Mouse (Mus musculus) brain, embryonic 14.5 days (tissue): ENCODE results near the gene Cnrip1. TPM values are rescaled to one million over a fixed set of nuclear protein-coding genes. Genes with fewer than 3 reads are reported as not detected.

Experiments
- DNase-seq: peaks from one replicate; pipeline ENCODE4 v3.0.0-alpha.2; 2011; ENCODE audit warnings: low read depth
- CTCF ChIP-seq: fragments of 200-500 bp; IDR thresholded peaks from 2 replicates; pipeline ENCODE4 v1.5.1; 2012; ENCODE audit warnings: inconsistent platforms, mild to moderate bottlenecking, moderate library complexity, borderline replicate concordance; ENCODE audit not compliant: insufficient read depth, insufficient read length; ENCODE audit errors: extremely low read depth
- POLR2A ChIP-seq: fragments of 200-500 bp; IDR thresholded peaks from 2 replicates; pipeline ENCODE4 v1.6.1; 2012; ENCODE audit warnings: mild to moderate bottlenecking, inconsistent platforms, borderline replicate concordance; ENCODE audit not compliant: poor library complexity, insufficient read depth, insufficient read length, severe bottlenecking; ENCODE audit errors: extremely low read depth
- polyA plus RNA-seq: library from polyadenylated mRNA; depleted of rRNA; stranded (reverse); fragments of >200 nt; gene quantifications from 2 replicates; pipeline ENCODE4 v1.2.3, GENCODE M21; 2012; rRNA removed

Cnrip1 gene
- polyA plus RNA-seq, 1 experiment, result 104 TPM

GRCm38 (mm10) chr11:17112419-17113090 is 61.2 kb downstream of the Cnrip1 start:
- no peak for DNase-seq
- TF ChIP-seq CTCF, result no peak

- TF ChIP-seq POLR2A, result no peak
- no peak for TF ChIP-seq CTCF
- DNase-seq, result no peak
Measured at GRCm38 (mm10) chr11:17126418-17126817, 75.0 kb downstream of the Cnrip1 start.

Other genes with a start within 250 kb of the Cnrip1 start
- gene Fbxo48, start 100.2 kb upstream of the Cnrip1 start, polyA plus RNA-seq, result 1.7 and 2.3 TPM in 2 replicates
- gene Plek, start 795 bp downstream of the Cnrip1 start, polyA plus RNA-seq, result 2.9 and 3.3 TPM in 2 replicates
- gene Ppp3r1, start 107.7 kb downstream of the Cnrip1 start, polyA plus RNA-seq, result 105 and 131 TPM in 2 replicates
- gene Wdr92, start 130.5 kb downstream of the Cnrip1 start, polyA plus RNA-seq, result 11.2 and 13.2 TPM in 2 replicates
- gene Pno1, start 160.0 kb downstream of the Cnrip1 start, polyA plus RNA-seq, result 10.8 and 13.9 TPM in 2 replicates
- 51.7 and 57.8 TPM in 2 replicates for gene C1d, start 206.0 kb downstream of the Cnrip1 start, polyA plus RNA-seq